Mouse (Mus musculus) bone marrow macrophage, adult 2 months (primary cell): ENCODE results near the gene Npffr2.

ENCODE experiments used
- CTCF ChIP-seq: IDR thresholded peaks from 2 replicates; pipeline ENCODE4 v1.5.1; 2012; ENCODE audit warnings: low read depth, mild to moderate bottlenecking, low read length, moderate library complexity
- POLR2A ChIP-seq: IDR thresholded peaks from 2 replicates; pipeline ENCODE4 v1.6.1; 2012; ENCODE audit warnings: mild to moderate bottlenecking, low read depth, low read length, borderline replicate concordance

- TF ChIP-seq CTCF (no peak), POLR2A (no peak)
Observed at GRCm38 (mm10) chr5:89529391-89529790, 2.2 kb downstream of the Npffr2 start.
